In genomic region chr11:3374741-3375140, GRCm38 (mm10) we compare ENCODE assay signal across 8 mouse cellular contexts. TPM values are rescaled to one million over a fixed set of nuclear protein-coding genes. Genes with fewer than 3 reads are reported as not detected.
DNase-seq lines count a peak whose midpoint lies in the region; ATAC-seq and TF ChIP-seq lines count a peak whose summit lies in the region.
"Had no signal": no experiment of that assay in that cellular context is flagged by ENCODE, and none has a peak within 500 bp of the region (broad histone marks: within the 10 kb centered on the region; RNA-seq: fewer than 3 reads in every experiment).

No protein-coding gene starts in this region.

- no peak for DNase-seq in lung, embryonic 14.5 days
- no peak for DNase-seq in lung, adult 18-20 months
- DNase-seq in embryonic facial prominence, embryonic 11.5 days (ENCODE audit: low spot score), result peak; percentile 61
- no peak for DNase-seq in hindbrain, postnatal 0 days (ENCODE audit: low spot score)

- peak overlapping the region; percentile 74 for H3K27ac ChIP-seq in lung, embryonic 14.5 days (ENCODE audit: low read depth)
- H3K27ac ChIP-seq in embryonic facial prominence, embryonic 11.5 days (replicated peaks; ENCODE audit: low read depth, low read length), result peak overlapping the region; percentile 4
- peak overlapping the region; percentile 66; the same call in 1 of the 2 replicates for H3K27ac ChIP-seq in hindbrain, postnatal 0 days
- peak overlapping the region; percentile 73 for H3K27ac ChIP-seq in stomach, embryonic 15.5 days

- 58% methylated on average over 12 of the region's 12 CpGs for WGBS in lung, embryonic 14.5 days
- WGBS in embryonic facial prominence, embryonic 11.5 days, result 42% methylated on average over 12 of the region's 12 CpGs
- WGBS in hindbrain, postnatal 0 days, result 73% methylated on average over 12 of the region's 12 CpGs
- WGBS in stomach, embryonic 15.5 days, result 64% methylated on average over 12 of the region's 12 CpGs

- H3K36me3 ChIP-seq in lung, embryonic 14.5 days (ENCODE audit: insufficient read depth), result no peaks in the 10 kb centered on the region
- no peaks in the 10 kb centered on the region for H3K36me3 ChIP-seq in embryonic facial prominence, embryonic 11.5 days (replicated peaks; ENCODE audit: control insufficient read depth, insufficient read depth, low read depth, low read length)
- H3K36me3 ChIP-seq in hindbrain, postnatal 0 days (ENCODE audit: insufficient read depth, low read length), result no peaks in the 10 kb centered on the region
- no peaks in the 10 kb centered on the region for H3K36me3 ChIP-seq in stomach, embryonic 15.5 days

- H3K9me3 ChIP-seq in lung, embryonic 14.5 days (ENCODE audit: low read depth, low read length), result no peaks in the 10 kb centered on the region
- no peaks in the 10 kb centered on the region for H3K9me3 ChIP-seq in embryonic facial prominence, embryonic 11.5 days (replicated peaks; ENCODE audit: control insufficient read depth, low read length)
- H3K9me3 ChIP-seq in hindbrain, postnatal 0 days (ENCODE audit: low read length), result no peaks in the 10 kb centered on the region
- no peaks in the 10 kb centered on the region for H3K9me3 ChIP-seq in stomach, embryonic 15.5 days

- H3K4me3 ChIP-seq in lung, embryonic 14.5 days (ENCODE audit: low read depth, low read length), result no peak overlapping the region
- H3K4me3 ChIP-seq in embryonic facial prominence, embryonic 11.5 days (ENCODE audit: low read depth, low read length), result no peak overlapping the region
- H3K4me3 ChIP-seq in hindbrain, postnatal 0 days (ENCODE audit: low read length), result no peak overlapping the region
- H3K4me3 ChIP-seq in stomach, embryonic 15.5 days (replicated peaks), result no peak overlapping the region
- H3K4me3 ChIP-seq: erythroblast, embryonic 14.5 days had no signal

- TF ChIP-seq CTCF in lung, embryonic 14.5 days (IDR thresholded peaks at IDR 0.05; ENCODE audit: low read depth), result no peak
- no peak for TF ChIP-seq CTCF in hindbrain, postnatal 0 days (IDR thresholded peaks at IDR 0.05; ENCODE audit: low read depth)

- no peak overlapping the region; the same call in 1 of the 2 replicates for H3K9ac ChIP-seq in lung, embryonic 14.5 days
- no peak overlapping the region for H3K9ac ChIP-seq in embryonic facial prominence, embryonic 11.5 days (replicated peaks; ENCODE audit: low read length)
- peak overlapping the region; percentile 17 for H3K9ac ChIP-seq in hindbrain, postnatal 0 days (replicated peaks; ENCODE audit: low read length)
- no peak overlapping the region for H3K9ac ChIP-seq in stomach, embryonic 15.5 days

- peak overlapping the region; percentile 41 for H3K4me2 ChIP-seq in lung, embryonic 14.5 days
- H3K4me2 ChIP-seq in embryonic facial prominence, embryonic 11.5 days (ENCODE audit: low read depth, low read length), result no peak overlapping the region
- no peak overlapping the region for H3K4me2 ChIP-seq in hindbrain, postnatal 0 days (ENCODE audit: low read depth, low read length)
- H3K4me2 ChIP-seq in stomach, embryonic 15.5 days, result peak overlapping the region; percentile 20; the same call in 1 of the 2 replicates

- no peaks in the 10 kb centered on the region for H3K27me3 ChIP-seq in lung, embryonic 14.5 days (ENCODE audit: insufficient read depth, low read length)
- no peaks in the 10 kb centered on the region for H3K27me3 ChIP-seq in embryonic facial prominence, embryonic 11.5 days (ENCODE audit: control insufficient read depth, insufficient read depth, low read length)
- H3K27me3 ChIP-seq in hindbrain, postnatal 0 days (ENCODE audit: insufficient read depth, low read length), result no peaks in the 10 kb centered on the region
- H3K27me3 ChIP-seq in stomach, embryonic 15.5 days (replicated peaks), result no peaks in the 10 kb centered on the region

- no peak for ATAC-seq in lung, embryonic 14.5 days (ENCODE audit: insufficient read depth)
- no peak for ATAC-seq in embryonic facial prominence, embryonic 11.5 days (replicated peaks; ENCODE audit: insufficient number of reproducible peaks, low FRiP score, low TSS enrichment, low read depth)
- ATAC-seq in hindbrain, postnatal 0 days, result no peak
- ATAC-seq in stomach, embryonic 15.5 days (ENCODE audit: insufficient read depth, low FRiP score, low read depth), result no peak
- ATAC-seq in CD4-positive, CD25-positive, alpha-beta regulatory T cell, adult 4 months, result no peak
- no peak for ATAC-seq in cerebellum, adult (ENCODE audit: insufficient number of reproducible peaks, low FRiP score, low TSS enrichment)

- H3K4me1 ChIP-seq in lung, embryonic 14.5 days (ENCODE audit: insufficient read depth), result peaks cover 17% of the 10 kb centered on the region
- H3K4me1 ChIP-seq in embryonic facial prominence, embryonic 11.5 days (ENCODE audit: control insufficient read depth, insufficient read depth, low read length), result peaks cover 4% of the 10 kb centered on the region
- peaks cover 20% of the 10 kb centered on the region for H3K4me1 ChIP-seq in hindbrain, postnatal 0 days (ENCODE audit: insufficient read depth, low read length)
- H3K4me1 ChIP-seq in stomach, embryonic 15.5 days, result peaks cover 41% of the 10 kb centered on the region

RNA-seq across cellular contexts. Expression of gene Limk2, which starts 34.2 kb away (rescaled TPM):
- polyA plus RNA-seq in lung, embryonic 14.5 days (2014; fragmentation: Nextera tagmentation; extraction: Ambion mirVana), result 45.3 and 49.1 TPM in 2 replicates
- 47.3 and 55.9 TPM in 2 replicates for polyA plus RNA-seq in embryonic facial prominence, embryonic 11.5 days (2014; fragmentation: Nextera tagmentation; extraction: Ambion mirVana)
- 206 and 235 TPM in 2 replicates for total RNA-seq in hindbrain, postnatal 0 days (2014; rRNA removed)
- 110 and 113 TPM in 2 replicates for polyA plus RNA-seq in hindbrain, postnatal 0 days (2015; fragmentation: Nextera tagmentation; extraction: Ambion mirVana)
- 70.5 and 75.9 TPM in 2 replicates for polyA plus RNA-seq in stomach, embryonic 15.5 days (2015; fragmentation: Nextera tagmentation; extraction: Ambion mirVana)
- polyA plus RNA-seq in CD4-positive, CD25-positive, alpha-beta regulatory T cell, adult 4 months (2017; shearing (Covaris generic)), result 10 to 100 TPM; 70.9 to 98.5 TPM

RNA-seq across cellular contexts. Expression of gene Pik3ip1, which starts 44.5 kb away (rescaled TPM):
- 6.4 and 8.5 TPM in 2 replicates for polyA plus RNA-seq in lung, embryonic 14.5 days (2014; fragmentation: Nextera tagmentation; extraction: Ambion mirVana)
- polyA plus RNA-seq in embryonic facial prominence, embryonic 11.5 days (2014; fragmentation: Nextera tagmentation; extraction: Ambion mirVana), result 10.5 and 10.6 TPM in 2 replicates
- total RNA-seq in hindbrain, postnatal 0 days (2014; rRNA removed), result 34.3 and 40.9 TPM in 2 replicates
- polyA plus RNA-seq in hindbrain, postnatal 0 days (2015; fragmentation: Nextera tagmentation; extraction: Ambion mirVana), result 41.6 and 45.4 TPM in 2 replicates
- polyA plus RNA-seq in stomach, embryonic 15.5 days (2015; fragmentation: Nextera tagmentation; extraction: Ambion mirVana), result 10.6 and 12.1 TPM in 2 replicates
- polyA plus RNA-seq in CD4-positive, CD25-positive, alpha-beta regulatory T cell, adult 4 months (2017; shearing (Covaris generic)), result 10 to 100 TPM; 54.8 to 78.5 TPM

Comparison
In these comparisons a context has a peak if more than half of its experiments do, and no peak if none do; other contexts are left out.
1. H3K27ac ChIP-seq: peak in every context shown above with its lines; median percentile 74 in lung, embryonic 14.5 days; 73 in stomach, embryonic 15.5 days; 66 in hindbrain, postnatal 0 days; 4 in embryonic facial prominence, embryonic 11.5 days.
2. H3K4me2 ChIP-seq: peak in lung, embryonic 14.5 days (single experiment) and stomach, embryonic 15.5 days (single experiment); none in embryonic facial prominence, embryonic 11.5 days (single experiment) and hindbrain, postnatal 0 days (single experiment).